Comparison of ENCODE assay signal across 8 mouse cellular contexts in genomic region chr6:94966962-94967361, GRCm38 (mm10).
A peak's percentile ranks its signal among the peaks of the same experiment; 100 is the strongest.
DNase-seq lines count a peak whose midpoint lies in the region; ATAC-seq and TF ChIP-seq lines count a peak whose summit lies in the region.

No protein-coding gene starts in this region.

- no peaks in the 10 kb centered on the region for H3K36me3 ChIP-seq in lung, embryonic 14.5 days (ENCODE audit: insufficient read depth)
- no peaks in the 10 kb centered on the region for H3K36me3 ChIP-seq in embryonic facial prominence, embryonic 11.5 days (replicated peaks; ENCODE audit: control insufficient read depth, insufficient read depth, low read depth, low read length)
- no peaks in the 10 kb centered on the region for H3K36me3 ChIP-seq in limb, embryonic 14.5 days (ENCODE audit: control insufficient read depth, insufficient read depth, low read length)

- no peaks in the 10 kb centered on the region for H3K27me3 ChIP-seq in lung, embryonic 14.5 days (ENCODE audit: insufficient read depth, low read length)
- H3K27me3 ChIP-seq in embryonic facial prominence, embryonic 11.5 days (ENCODE audit: control insufficient read depth, insufficient read depth, low read length), result no peaks in the 10 kb centered on the region
- no peaks in the 10 kb centered on the region for H3K27me3 ChIP-seq in limb, embryonic 14.5 days (ENCODE audit: control insufficient read depth, insufficient read depth, low read length)

- TF ChIP-seq POLR2A in limb, embryonic 14.5 days (IDR thresholded peaks at IDR 0.05; ENCODE audit: borderline replicate concordance, extremely low read depth, insufficient read depth, insufficient read length), result no peak

- no peak overlapping the region for H3K27ac ChIP-seq in lung, embryonic 14.5 days (ENCODE audit: low read depth)
- no peak overlapping the region for H3K27ac ChIP-seq in embryonic facial prominence, embryonic 11.5 days (replicated peaks; ENCODE audit: low read depth, low read length)
- H3K27ac ChIP-seq in limb, embryonic 14.5 days (replicated peaks; ENCODE audit: low read depth, low read length), result no peak overlapping the region

- no peak for DNase-seq in frontal cortex, postnatal 10 days (ENCODE audit: low spot score in 2 of 2)
- DNase-seq in lung, embryonic 14.5 days, result peak; percentile 92
- no peak for DNase-seq in lung, adult 18-20 months
- peak; percentile 85 for DNase-seq in embryonic facial prominence, embryonic 11.5 days (ENCODE audit: low spot score)
- peak; percentile 93 for DNase-seq in limb, embryonic 14.5 days (ENCODE audit: low spot score)
- DNase-seq in T-cell, adult 2 months (ENCODE audit: low spot score), result no peak
- DNase-seq in spleen, adult 18-20 months, result no peak

- H3K4me2 ChIP-seq in lung, embryonic 14.5 days, result no peak overlapping the region
- no peak overlapping the region for H3K4me2 ChIP-seq in embryonic facial prominence, embryonic 11.5 days (ENCODE audit: low read depth, low read length)
- no peak overlapping the region for H3K4me2 ChIP-seq in limb, embryonic 14.5 days (replicated peaks; ENCODE audit: low read depth, low read length, severe bottlenecking)

- no peaks in the 10 kb centered on the region for H3K4me1 ChIP-seq in lung, embryonic 14.5 days (ENCODE audit: insufficient read depth)
- H3K4me1 ChIP-seq in embryonic facial prominence, embryonic 11.5 days (ENCODE audit: control insufficient read depth, insufficient read depth, low read length), result no peaks in the 10 kb centered on the region; the same call in 1 of the 2 replicates
- peaks cover 6% of the 10 kb centered on the region; the same call in 1 of the 2 replicates for H3K4me1 ChIP-seq in limb, embryonic 14.5 days (ENCODE audit: control insufficient read depth, insufficient read depth, low read length)

- no peaks in the 10 kb centered on the region for H3K9me3 ChIP-seq in lung, embryonic 14.5 days (ENCODE audit: low read depth, low read length)
- no peaks in the 10 kb centered on the region for H3K9me3 ChIP-seq in embryonic facial prominence, embryonic 11.5 days (replicated peaks; ENCODE audit: control insufficient read depth, low read length)
- no peaks in the 10 kb centered on the region for H3K9me3 ChIP-seq in limb, embryonic 14.5 days (ENCODE audit: control insufficient read depth, low read length)

- peak; percentile 81 for TF ChIP-seq CTCF in lung, embryonic 14.5 days (IDR thresholded peaks at IDR 0.05; ENCODE audit: low read depth)

- no peak overlapping the region for H3K9ac ChIP-seq in lung, embryonic 14.5 days
- H3K9ac ChIP-seq in embryonic facial prominence, embryonic 11.5 days (replicated peaks; ENCODE audit: low read length), result no peak overlapping the region
- H3K9ac ChIP-seq in limb, embryonic 14.5 days (ENCODE audit: low read depth, low read length, severe bottlenecking), result no peak overlapping the region

- ATAC-seq in frontal cortex, adult (ENCODE audit: low TSS enrichment), result peak; percentile 89
- peak; percentile 54; the same call in 1 of the 2 replicates for ATAC-seq in lung, embryonic 14.5 days (ENCODE audit: insufficient read depth)
- ATAC-seq in embryonic facial prominence, embryonic 11.5 days (replicated peaks; ENCODE audit: insufficient number of reproducible peaks, low FRiP score, low TSS enrichment, low read depth), result no peak
- peak; percentile 71; the same call in 1 of the 2 replicates for ATAC-seq in limb, embryonic 14.5 days (ENCODE audit: low FRiP score, low read depth)

- WGBS in lung, embryonic 14.5 days, result 1% methylated on average over 3 of the region's 3 CpGs
- 14% methylated on average over 3 of the region's 3 CpGs for WGBS in embryonic facial prominence, embryonic 11.5 days
- WGBS in limb, embryonic 14.5 days, result 3% methylated on average over 3 of the region's 3 CpGs

- no peak overlapping the region for H3K4me3 ChIP-seq in lung, embryonic 14.5 days (ENCODE audit: low read depth, low read length)
- H3K4me3 ChIP-seq in embryonic facial prominence, embryonic 11.5 days (ENCODE audit: low read depth, low read length), result no peak overlapping the region
- no peak overlapping the region for H3K4me3 ChIP-seq in limb, embryonic 14.5 days (replicated peaks; ENCODE audit: low read length)

Comparison
In these comparisons a context has a peak if more than half of its experiments do, and no peak if none do; other contexts are left out.
1. DNase-seq: peak in lung, embryonic 14.5 days (single experiment), embryonic facial prominence, embryonic 11.5 days (single experiment) and limb, embryonic 14.5 days (single experiment); none in frontal cortex, postnatal 10 days (0 of 2), lung, adult 18-20 months (0 of 2), T-cell, adult 2 months (single experiment) and spleen, adult 18-20 months (0 of 2).